Mouse (Mus musculus): ENCODE data around the gene Pmel. TPM values are rescaled to one million over a fixed set of nuclear protein-coding genes. Genes with fewer than 3 reads are reported as not detected.

The Pmel gene
- polyA plus RNA-seq, 1 experiment, result 0.16 TPM

DNA sequence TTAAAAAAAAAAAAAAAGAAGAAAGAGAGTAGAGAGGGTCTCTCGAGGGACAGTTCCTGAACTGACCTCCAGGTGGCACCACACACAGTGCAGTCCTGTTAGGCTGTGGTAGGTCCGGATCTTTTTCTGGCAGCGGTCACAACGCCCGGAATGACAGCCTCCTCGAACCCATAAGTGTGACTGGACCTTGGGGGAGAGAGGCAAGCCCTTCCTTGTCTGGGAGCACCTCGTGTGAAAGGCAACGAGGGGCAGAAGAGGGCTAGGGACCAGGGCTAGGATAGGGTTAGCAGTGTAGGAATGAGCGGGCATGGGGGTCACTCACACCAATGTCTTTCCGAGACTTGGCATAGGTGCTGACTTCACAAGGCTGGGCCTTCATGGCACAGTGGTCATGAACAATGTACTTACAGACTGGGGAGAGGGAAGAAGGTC, 27.0 kb downstream of the Pmel start:
- peak overlapping the region; percentile 27 for H3ac ChIP-seq (ENCODE audit: control insufficient read depth, insufficient read length, low read depth)
- peaks cover 10% of the 10 kb centered on the region for H3K36me3 ChIP-seq (ENCODE audit: control insufficient read depth, insufficient read depth)
- H3K79me2 ChIP-seq (ENCODE audit: control insufficient read depth, insufficient read depth), result no peaks in the 10 kb centered on the region
- TF ChIP-seq CTCF (IDR thresholded peaks at IDR 0.05; ENCODE audit: control insufficient read depth, insufficient read depth, insufficient read length), result peak; percentile 57
- no peak for TF ChIP-seq USF1 (IDR thresholded peaks at IDR 0.05; ENCODE audit: low read depth)
- TF ChIP-seq MAX (IDR thresholded peaks at IDR 0.05), result no peak
- H3K79me3 ChIP-seq (ENCODE audit: low read depth), result no peaks in the 10 kb centered on the region
- no peaks in the 10 kb centered on the region for H3K27me3 ChIP-seq (ENCODE audit: control insufficient read depth, insufficient read depth, insufficient read length)
- H3K4me3 ChIP-seq (ENCODE audit: insufficient read depth, poor library complexity, severe bottlenecking), result no peak overlapping the region

DNA sequence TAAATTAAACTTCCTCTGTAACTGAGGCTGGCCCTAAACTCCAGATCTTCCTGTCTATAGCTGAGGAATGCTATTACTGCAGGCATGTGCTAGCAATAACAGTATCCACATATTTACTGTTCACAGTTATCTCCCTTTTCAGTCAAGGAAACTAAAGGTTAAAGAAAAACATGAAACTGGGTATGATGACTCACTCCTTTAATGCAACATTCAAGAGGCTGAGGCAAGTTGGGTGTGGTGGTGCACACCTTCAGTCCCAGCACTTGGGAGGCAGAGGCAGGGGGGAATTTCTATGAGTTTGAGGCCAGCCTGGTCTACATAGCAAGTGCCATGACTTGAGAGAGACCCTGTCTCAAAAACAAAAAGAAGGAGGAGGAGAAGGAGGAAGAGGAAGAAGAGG, 28.0 kb downstream of the Pmel start:
- Histone ChIP-seq H3ac (ENCODE audit: control insufficient read depth, insufficient read length, low read depth) (no peak overlapping the region), H3K79me3 (ENCODE audit: low read depth) (no peaks in the 10 kb centered on the region), H3K4me3 (ENCODE audit: insufficient read depth, poor library complexity, severe bottlenecking) (no peak overlapping the region), H3K79me2 (ENCODE audit: control insufficient read depth, insufficient read depth) (no peaks in the 10 kb centered on the region), H3K36me3 (ENCODE audit: control insufficient read depth, insufficient read depth) (peaks cover 11% of the 10 kb centered on the region), H3K27me3 (ENCODE audit: control insufficient read depth, insufficient read depth, insufficient read length) (no peaks in the 10 kb centered on the region)
- no peak for TF ChIP-seq MAX (IDR thresholded peaks at IDR 0.05)
- TF ChIP-seq CEBPB (IDR thresholded peaks at IDR 0.05; ENCODE audit: low read depth), result no peak
- TF ChIP-seq CTCF (IDR thresholded peaks at IDR 0.05; ENCODE audit: control insufficient read depth, insufficient read depth, insufficient read length), result no peak
- no peak for TF ChIP-seq MYOD1 (IDR thresholded peaks at IDR 0.05; ENCODE audit: control insufficient read depth, insufficient read length, low read depth)
- no peak for TF ChIP-seq MYOG (IDR thresholded peaks at IDR 0.05; ENCODE audit: control insufficient read depth, extremely low read depth, insufficient read length)
- no peak for TF ChIP-seq USF1 (IDR thresholded peaks at IDR 0.05; ENCODE audit: low read depth)
- TF ChIP-seq FOSL1 (IDR thresholded peaks at IDR 0.05; ENCODE audit: insufficient read depth, low read length, poor library complexity, severe bottlenecking), result no peak

DNA sequence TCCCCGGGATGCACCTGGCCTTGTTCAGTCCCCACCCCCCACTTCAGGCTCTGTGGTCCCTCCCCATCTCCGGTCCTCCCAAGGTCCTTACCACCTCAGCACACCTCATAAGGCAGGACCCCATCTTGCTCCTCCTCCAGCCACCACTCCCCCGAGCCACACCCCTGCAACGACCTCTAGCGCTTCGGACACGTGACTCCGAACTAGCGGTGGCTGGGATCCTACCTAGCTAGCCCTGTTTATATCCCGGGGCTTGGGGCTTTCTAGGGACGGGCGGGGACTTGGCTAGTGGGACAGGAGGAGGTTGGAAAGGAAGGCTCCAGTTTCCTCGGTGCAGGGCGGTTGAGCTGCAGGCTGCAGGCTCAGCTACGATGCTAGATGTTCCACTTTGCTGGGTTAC, 33.4 kb downstream of the Pmel start:
- H3ac ChIP-seq (ENCODE audit: control insufficient read depth, insufficient read length, low read depth), result peak overlapping the region; percentile 67
- no peak for TF ChIP-seq MAX (IDR thresholded peaks at IDR 0.05)
- peak; percentile 92 for TF ChIP-seq USF1 (IDR thresholded peaks at IDR 0.05; ENCODE audit: low read depth)
- no peaks in the 10 kb centered on the region for H3K79me2 ChIP-seq (ENCODE audit: control insufficient read depth, insufficient read depth)
- H3K79me3 ChIP-seq (ENCODE audit: low read depth), result no peaks in the 10 kb centered on the region
- peak overlapping the region; percentile 14 for H3K4me3 ChIP-seq (ENCODE audit: insufficient read depth, poor library complexity, severe bottlenecking)
- H3K36me3 ChIP-seq (ENCODE audit: control insufficient read depth, insufficient read depth), result peaks cover 6% of the 10 kb centered on the region
- no peaks in the 10 kb centered on the region for H3K27me3 ChIP-seq (ENCODE audit: control insufficient read depth, insufficient read depth, insufficient read length)

DNA sequence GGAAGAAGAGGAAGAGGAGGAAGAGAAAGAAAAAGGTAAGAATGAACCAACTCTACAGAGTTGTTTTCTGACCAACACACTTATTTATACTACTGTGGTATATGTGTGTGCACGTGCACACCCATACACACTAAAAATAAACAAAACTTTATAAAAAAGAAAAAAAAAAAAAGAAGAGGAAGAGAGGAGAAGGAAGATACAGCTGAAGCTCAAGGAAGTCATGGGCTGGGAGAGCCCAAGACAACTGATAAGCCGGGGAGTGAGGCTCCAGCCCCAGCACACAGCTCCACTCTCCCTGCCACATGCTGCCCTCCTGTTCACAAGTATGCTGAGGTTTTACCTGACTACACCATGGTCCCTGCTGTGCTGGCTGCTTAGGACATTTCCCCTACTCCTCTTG, 36.3 kb downstream of the Pmel start:
- no peak overlapping the region for H3K4me3 ChIP-seq (ENCODE audit: insufficient read depth, poor library complexity, severe bottlenecking)
- TF ChIP-seq CEBPB (IDR thresholded peaks at IDR 0.05; ENCODE audit: low read depth), result no peak
- TF ChIP-seq MYOD1 (IDR thresholded peaks at IDR 0.05; ENCODE audit: control insufficient read depth, insufficient read length, low read depth), result no peak
- no peak for TF ChIP-seq FOSL1 (IDR thresholded peaks at IDR 0.05; ENCODE audit: insufficient read depth, low read length, poor library complexity, severe bottlenecking)
- no peak for TF ChIP-seq CTCF (IDR thresholded peaks at IDR 0.05; ENCODE audit: control insufficient read depth, insufficient read depth, insufficient read length)
- TF ChIP-seq MYOG (IDR thresholded peaks at IDR 0.05; ENCODE audit: control insufficient read depth, extremely low read depth, insufficient read length), result no peak
- no peak for TF ChIP-seq MAX (IDR thresholded peaks at IDR 0.05)
- TF ChIP-seq USF1 (IDR thresholded peaks at IDR 0.05; ENCODE audit: low read depth), result no peak
- H3K36me3 ChIP-seq (ENCODE audit: control insufficient read depth, insufficient read depth), result peaks cover 3% of the 10 kb centered on the region
- no peak overlapping the region for H3ac ChIP-seq (ENCODE audit: control insufficient read depth, insufficient read length, low read depth)
- no peaks in the 10 kb centered on the region for H3K79me3 ChIP-seq (ENCODE audit: low read depth)
- H3K79me2 ChIP-seq (ENCODE audit: control insufficient read depth, insufficient read depth), result no peaks in the 10 kb centered on the region
- no peaks in the 10 kb centered on the region for H3K27me3 ChIP-seq (ENCODE audit: control insufficient read depth, insufficient read depth, insufficient read length)

DNA sequence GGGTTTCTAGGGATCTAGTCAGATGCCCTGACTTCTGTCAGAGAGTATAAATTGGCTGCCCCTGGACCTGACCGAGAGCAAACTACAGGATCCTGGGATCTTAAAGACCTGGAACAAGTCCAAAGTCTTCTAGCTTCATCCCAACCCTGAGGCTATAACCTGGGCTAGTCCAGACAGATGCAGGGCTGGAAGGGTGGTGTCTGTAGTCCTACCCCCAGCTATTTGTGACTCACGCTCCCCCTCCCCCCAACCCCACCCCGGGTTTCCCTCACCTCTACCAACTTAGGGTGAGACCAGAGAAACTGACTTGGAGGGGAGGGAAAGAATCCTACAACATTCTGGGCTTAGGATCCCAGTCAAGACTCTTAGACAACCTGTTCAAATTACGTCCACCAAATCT, 38.6 kb downstream of the Pmel start:
- Histone ChIP-seq H3K36me3 (ENCODE audit: control insufficient read depth, insufficient read depth) (no peaks in the 10 kb centered on the region), H3K27me3 (ENCODE audit: control insufficient read depth, insufficient read depth, insufficient read length) (no peaks in the 10 kb centered on the region), H3K79me3 (ENCODE audit: low read depth) (no peaks in the 10 kb centered on the region), H3ac (ENCODE audit: control insufficient read depth, insufficient read length, low read depth) (no peak overlapping the region), H3K79me2 (ENCODE audit: control insufficient read depth, insufficient read depth) (no peaks in the 10 kb centered on the region), H3K4me3 (ENCODE audit: insufficient read depth, poor library complexity, severe bottlenecking) (peak overlapping the region; percentile 33)
- TF ChIP-seq MYOD1 (IDR thresholded peaks at IDR 0.05; ENCODE audit: control insufficient read depth, insufficient read length, low read depth) (no peak), FOSL1 (IDR thresholded peaks at IDR 0.05; ENCODE audit: insufficient read depth, low read length, poor library complexity, severe bottlenecking) (no peak), MYOG (IDR thresholded peaks at IDR 0.05; ENCODE audit: control insufficient read depth, extremely low read depth, insufficient read length) (no peak), MAX (IDR thresholded peaks at IDR 0.05) (no peak), CTCF (IDR thresholded peaks at IDR 0.05; ENCODE audit: control insufficient read depth, insufficient read depth, insufficient read length) (no peak), USF1 (IDR thresholded peaks at IDR 0.05; ENCODE audit: low read depth) (no peak), CEBPB (IDR thresholded peaks at IDR 0.05; ENCODE audit: low read depth) (no peak)

DNA sequence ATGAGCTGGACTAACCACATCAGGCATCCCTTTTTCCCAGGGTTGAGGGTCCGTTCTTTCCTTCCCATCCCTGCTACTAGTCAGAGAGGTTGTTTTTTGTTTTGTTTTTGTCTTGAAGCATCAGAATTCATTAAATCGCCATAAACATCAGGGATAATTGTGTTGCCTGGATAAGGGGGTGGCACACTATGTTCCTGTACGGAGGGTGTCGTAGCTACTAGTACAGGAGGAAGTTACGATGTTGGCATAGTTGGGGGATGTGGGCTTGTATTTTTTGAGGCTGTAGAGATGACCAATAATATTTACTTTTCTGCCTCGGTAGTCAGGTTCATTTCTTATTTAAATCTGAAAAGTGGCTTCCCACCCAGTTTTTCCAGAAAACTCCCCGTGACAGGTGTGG, 39.2 kb downstream of the Pmel start:
- H3K79me3 ChIP-seq (ENCODE audit: low read depth), result no peaks in the 10 kb centered on the region
- no peaks in the 10 kb centered on the region for H3K27me3 ChIP-seq (ENCODE audit: control insufficient read depth, insufficient read depth, insufficient read length)
- TF ChIP-seq MYOG (IDR thresholded peaks at IDR 0.05; ENCODE audit: control insufficient read depth, extremely low read depth, insufficient read length), result no peak
- TF ChIP-seq CEBPB (IDR thresholded peaks at IDR 0.05; ENCODE audit: low read depth), result no peak
- TF ChIP-seq FOSL1 (IDR thresholded peaks at IDR 0.05; ENCODE audit: insufficient read depth, low read length, poor library complexity, severe bottlenecking), result no peak
- TF ChIP-seq CTCF (IDR thresholded peaks at IDR 0.05; ENCODE audit: control insufficient read depth, insufficient read depth, insufficient read length), result no peak
- TF ChIP-seq MAX (IDR thresholded peaks at IDR 0.05), result no peak
- no peak for TF ChIP-seq USF1 (IDR thresholded peaks at IDR 0.05; ENCODE audit: low read depth)
- TF ChIP-seq MYOD1 (IDR thresholded peaks at IDR 0.05; ENCODE audit: control insufficient read depth, insufficient read length, low read depth), result no peak
- H3ac ChIP-seq (ENCODE audit: control insufficient read depth, insufficient read length, low read depth), result peak overlapping the region; percentile 91
- H3K36me3 ChIP-seq (ENCODE audit: control insufficient read depth, insufficient read depth), result no peaks in the 10 kb centered on the region
- peak overlapping the region; percentile 33 for H3K4me3 ChIP-seq (ENCODE audit: insufficient read depth, poor library complexity, severe bottlenecking)
- peaks cover 5% of the 10 kb centered on the region for H3K79me2 ChIP-seq (ENCODE audit: control insufficient read depth, insufficient read depth)
